Mouse (Mus musculus) lung, adult 2 months (tissue): Measurements from ENCODE around the gene Fmo1.

ENCODE experiments used
- CTCF ChIP-seq: fragments of 200-500 bp; IDR thresholded peaks from 2 replicates; pipeline ENCODE4 v1.5.1; 2011; ENCODE audit warnings: mild to moderate bottlenecking, low read length, control low read depth; ENCODE audit not compliant: insufficient read depth
- POLR2A ChIP-seq: fragments of 200-500 bp; IDR thresholded peaks from 2 replicates; pipeline ENCODE4 v1.6.1; 2011; ENCODE audit warnings: low read depth, mild to moderate bottlenecking, control low read depth, low read length, borderline replicate concordance; ENCODE audit errors: extremely low read depth

DNA sequence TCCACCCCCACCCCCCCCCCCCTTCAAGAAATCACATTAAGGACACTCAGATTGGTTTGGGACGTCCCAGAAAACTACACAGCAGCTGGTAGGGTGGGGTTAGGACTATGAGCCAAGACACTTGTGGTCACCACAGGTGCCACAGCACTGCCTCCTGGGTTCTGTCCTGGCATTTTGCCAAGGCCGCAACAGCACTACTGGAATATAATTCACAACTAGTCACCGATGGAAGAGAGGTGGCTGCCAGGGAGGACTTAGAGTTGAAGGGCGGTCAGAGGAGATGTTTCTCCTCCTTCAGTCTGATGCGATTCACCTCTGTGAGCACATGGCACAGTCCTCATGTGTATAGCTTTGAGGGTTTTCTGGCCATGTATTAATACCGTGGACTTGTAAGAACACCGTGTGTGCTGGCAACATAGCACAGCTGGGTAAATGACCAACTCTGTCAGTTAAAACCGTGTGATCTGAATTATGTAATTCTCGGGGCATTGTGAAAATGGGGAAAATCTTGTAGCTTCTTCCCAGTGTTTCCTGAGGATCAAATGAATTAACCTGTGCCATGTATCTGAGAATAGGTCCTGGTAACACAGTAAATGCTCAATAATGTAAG is 6.3 kb downstream of the Fmo1 start:
- no peak for TF ChIP-seq CTCF
- 0 out of 2 replicates have a peak, but pooled peaks have one; percentile 2 for TF ChIP-seq POLR2A
